Mouse (Mus musculus): ENCODE data around the gene Cacnb1.

GRCm38 (mm10) chr11:97978392-97978791 is 44.4 kb downstream of the Cacnb1 start:
- TF ChIP-seq POLR2A (IDR thresholded peaks at IDR 0.05; ENCODE audit: insufficient read length, low read depth) (no peak), MYOD1 (IDR thresholded peaks at IDR 0.05; ENCODE audit: control insufficient read depth in 1 of 3, insufficient read length in 2 of 3, low read depth in 2 of 3) (no peak), TCF12 (IDR thresholded peaks at IDR 0.05; ENCODE audit: insufficient read depth, poor library complexity, severe bottlenecking) (no peak), E2F4 (IDR thresholded peaks at IDR 0.05; ENCODE audit: insufficient read depth) (no peak), MYOG (IDR thresholded peaks at IDR 0.05; ENCODE audit: control insufficient read depth in 1 of 3, insufficient read depth in 1 of 3, insufficient read length in 2 of 3, low read depth in 2 of 3) (no peak)
